Mouse (Mus musculus) midbrain, embryonic 14.5 days (tissue): Measurements from ENCODE around the gene Fdxr. TPM values are rescaled to one million over a fixed set of nuclear protein-coding genes. Genes with fewer than 3 reads are reported as not detected.

Experiments used
- ATAC-seq: fragments of 200-750 bp; cut with Nextera tagmentation; 2 replicates; pipeline ENCODE4 v1.8.0; 2017; ENCODE audit warnings: moderate number of reproducible peaks, moderate library complexity; ENCODE audit not compliant: low FRiP score, low TSS enrichment
- DNase-seq: peaks from one replicate; pipeline ENCODE4 v3.0.0-alpha.2; 2015
- H3K27ac ChIP-seq: fragments of 300-500 bp; sonication (generic); replicated peaks from 2 replicates; pipeline ENCODE4 v1.5.1; 2014; ENCODE audit warnings: mild to moderate bottlenecking, low read depth, low read length, moderate library complexity
- H3K27me3 ChIP-seq: fragments of 300-500 bp; sonication (generic); 2 replicates; pipeline ENCODE4 v1.6.1; 2014; ENCODE audit warnings: low read length, control low read depth, mixed read lengths; ENCODE audit not compliant: control insufficient read depth, insufficient read depth
- H3K36me3 ChIP-seq: fragments of 300-500 bp; sonication (generic); 2 replicates; pipeline ENCODE4 v1.6.1; 2014; ENCODE audit warnings: low read length, control low read depth; ENCODE audit not compliant: control insufficient read depth, insufficient read depth
- H3K4me1 ChIP-seq: fragments of 300-500 bp; sonication (generic); 2 replicates; pipeline ENCODE4 v1.6.1; 2014; ENCODE audit warnings: mild to moderate bottlenecking, antibody characterized with exemption, low read length, control low read depth; ENCODE audit not compliant: control insufficient read depth, insufficient read depth
- H3K4me2 ChIP-seq: fragments of 300-500 bp; sonication (generic); 2 replicates; pipeline ENCODE4 v1.6.1; 2014; ENCODE audit warnings: mild to moderate bottlenecking, low read length, moderate library complexity
- H3K4me3 ChIP-seq: fragments of 300-500 bp; sonication (generic); replicated peaks from 2 replicates; pipeline ENCODE4 v1.5.1; 2014; ENCODE audit warnings: low read depth, low read length
- H3K9ac ChIP-seq: fragments of 300-500 bp; sonication (generic); replicated peaks from 2 replicates; pipeline ENCODE4 v1.6.1; 2014; ENCODE audit warnings: mild to moderate bottlenecking, low read length, moderate library complexity
- H3K9me3 ChIP-seq: fragments of 300-500 bp; sonication (generic); 2 replicates; pipeline ENCODE4 v1.6.1; 2016; ENCODE audit warnings: low read length, control low read depth, mixed read lengths; ENCODE audit not compliant: control insufficient read depth
- WGBS: fragments of 180-500 bp; shearing (Covaris S2); extraction: QIAGEN DNeasy Blood & Tissue Kit; methylation state at CpG from one replicate; pipeline ENCODE4 v1.1.7; 2014; 5-methylcytosine and 5-hydroxymethylcytosine counted together
- polyA plus RNA-seq: library from polyadenylated mRNA; unstranded; fragments of >200 nt; fragmentation: Nextera tagmentation; extraction: Ambion mirVana; gene quantifications from 2 replicates; pipeline ENCODE4 v1.2.1, GENCODE M21; 2014

Fdxr gene
- polyA plus RNA-seq, 1 experiment from 2014 or later = 15.0 TPM

- peaks cover 17% of the 10 kb centered on the region; the same call in 1 of the 2 replicates for H3K4me1 ChIP-seq
These were observed 29.6 kb downstream of the Fdxr start for GRCm38 (mm10) chr11:115247240-115247639.

DNA sequence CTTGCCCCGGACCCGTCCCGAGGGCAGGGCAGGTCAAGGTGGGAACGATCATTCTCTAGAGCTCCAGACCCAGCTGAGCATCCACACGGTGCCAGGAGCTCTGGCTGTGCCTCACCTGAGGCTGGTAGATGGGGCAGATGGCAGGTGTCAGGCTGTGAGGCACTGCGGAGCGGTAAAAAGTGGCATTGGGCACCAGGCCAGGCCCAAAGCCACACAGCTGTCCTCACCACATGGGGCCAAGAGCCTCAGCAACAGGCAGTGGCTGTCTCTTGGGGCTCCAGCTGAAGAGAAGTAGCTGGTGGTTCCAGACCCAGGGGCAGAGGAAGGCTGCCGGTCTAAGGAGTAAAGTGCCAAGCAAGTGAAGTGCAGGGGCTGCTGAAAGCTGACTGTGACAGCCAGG is 30.5 kb downstream of the Fdxr start:
- WGBS = 71% methylated on average over 8 of the region's 8 CpGs
- H3K27me3 ChIP-seq = peaks cover 33% of the 10 kb centered on the region
- no peak overlapping the region for H3K4me2 ChIP-seq
- no peaks in the 10 kb centered on the region for H3K9me3 ChIP-seq
- H3K9ac ChIP-seq = no peak overlapping the region
- no peak overlapping the region for H3K4me3 ChIP-seq
- H3K4me1 ChIP-seq = peaks cover 20% of the 10 kb centered on the region; the same call in 1 of the 2 replicates
- H3K36me3 ChIP-seq = peaks cover 20% of the 10 kb centered on the region
- DNase-seq = no peak
- ATAC-seq = no peak
- no peak overlapping the region for H3K27ac ChIP-seq

More at GRCm38 (mm10) chr11:115247240-115247639, 29.6 kb downstream of the Fdxr start:
- H3K4me3 ChIP-seq = no peak overlapping the region
- H3K36me3 ChIP-seq = peaks cover 20% of the 10 kb centered on the region
- DNase-seq (no peak), ATAC-seq (no peak)
- no peak overlapping the region for H3K9ac ChIP-seq
- H3K4me2 ChIP-seq = no peak overlapping the region
- peaks cover 33% of the 10 kb centered on the region for H3K27me3 ChIP-seq
- no peak overlapping the region for H3K27ac ChIP-seq
- 20% methylated on average over 3 of the region's 3 CpGs for WGBS
- no peaks in the 10 kb centered on the region for H3K9me3 ChIP-seq

DNA sequence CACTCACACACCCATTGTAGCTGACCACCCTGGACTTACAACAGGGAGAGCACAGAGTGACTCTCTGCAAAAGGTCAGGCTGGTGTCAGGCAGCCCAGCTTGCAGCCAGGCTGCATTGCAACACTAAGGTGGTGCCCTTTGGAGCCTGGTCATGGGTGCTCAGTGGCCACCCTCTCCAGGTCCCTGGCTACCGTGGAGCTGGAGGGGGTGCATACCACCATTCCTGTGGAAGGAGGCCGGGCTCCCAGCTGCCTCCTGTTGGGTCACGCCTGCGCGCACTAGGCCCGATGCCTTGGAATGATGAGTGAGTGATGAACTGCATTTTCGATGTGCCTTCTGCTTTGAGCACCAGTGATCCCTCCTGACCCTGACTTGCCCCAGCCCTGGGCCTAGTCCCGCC is 32.0 kb downstream of the Fdxr start:
- H3K4me2 ChIP-seq = no peak overlapping the region
- no peak overlapping the region for H3K4me3 ChIP-seq
- ATAC-seq = no peak
- no peak for DNase-seq
- no peak overlapping the region for H3K27ac ChIP-seq
- no peak overlapping the region for H3K9ac ChIP-seq
- peaks cover 19% of the 10 kb centered on the region for H3K27me3 ChIP-seq
- peaks cover 20% of the 10 kb centered on the region for H3K36me3 ChIP-seq
- 87% methylated on average over 8 of the region's 8 CpGs for WGBS
- peaks cover 19% of the 10 kb centered on the region; the same call in 1 of the 2 replicates for H3K4me1 ChIP-seq
- no peaks in the 10 kb centered on the region for H3K9me3 ChIP-seq

- WGBS = 89% methylated on average over 12 of the region's 12 CpGs
- DNase-seq = no peak
- Histone ChIP-seq H3K4me3 (no peak overlapping the region), H3K27me3 (peaks cover 9% of the 10 kb centered on the region), H3K4me2 (no peak overlapping the region), H3K27ac (no peak overlapping the region), H3K9ac (no peak overlapping the region), H3K9me3 (no peaks in the 10 kb centered on the region), H3K36me3 (peaks cover 20% of the 10 kb centered on the region), H3K4me1 (peaks cover 16% of the 10 kb centered on the region; the same call in 1 of the 2 replicates)
- no peak for ATAC-seq
These were observed 33.1 kb downstream of the Fdxr start for GRCm38 (mm10) chr11:115243783-115244182.

DNA sequence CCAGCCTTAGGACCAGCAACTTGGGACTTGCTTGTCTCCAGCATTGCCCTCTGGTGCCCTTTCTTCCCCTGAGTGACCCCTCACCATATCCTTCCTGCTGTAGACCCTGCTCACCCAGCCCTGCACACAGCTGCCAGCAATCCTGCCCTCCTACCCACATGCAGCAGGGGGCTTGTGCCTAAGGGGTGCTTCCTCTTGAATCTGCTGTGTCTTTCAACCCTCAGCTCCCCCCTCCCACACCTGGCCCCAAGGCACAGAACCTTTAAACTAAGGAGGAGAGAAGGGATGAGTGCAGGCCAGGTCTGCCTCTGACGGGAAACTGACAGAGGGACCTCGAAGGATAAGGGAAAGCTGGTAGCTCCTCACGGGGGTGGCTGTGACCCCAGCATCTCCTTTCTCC is 34.1 kb downstream of the Fdxr start:
- Histone ChIP-seq H3K9ac (no peak overlapping the region), H3K36me3 (peaks cover 20% of the 10 kb centered on the region), H3K27ac (no peak overlapping the region), H3K27me3 (no peaks in the 10 kb centered on the region; the same call in 1 of the 2 replicates), H3K4me1 (peaks cover 16% of the 10 kb centered on the region; the same call in 1 of the 2 replicates), H3K4me3 (no peak overlapping the region), H3K9me3 (no peaks in the 10 kb centered on the region), H3K4me2 (no peak overlapping the region)
- no peak for ATAC-seq
- 78% methylated on average over 3 of the region's 3 CpGs for WGBS
- DNase-seq = no peak

- H3K36me3 ChIP-seq = peaks cover 20% of the 10 kb centered on the region
- H3K4me2 ChIP-seq = no peak overlapping the region
- ATAC-seq = no peak
- no peak for DNase-seq
- 81% methylated on average over 11 of the region's 11 CpGs for WGBS
- H3K4me1 ChIP-seq = 0 out of 2 replicates have a peak, but pooled peaks cover 6% of the 10 kb centered on the region
- H3K27me3 ChIP-seq = no peaks in the 10 kb centered on the region
- no peaks in the 10 kb centered on the region for H3K9me3 ChIP-seq
- H3K27ac ChIP-seq = no peak overlapping the region
- no peak overlapping the region for H3K9ac ChIP-seq
- no peak overlapping the region for H3K4me3 ChIP-seq
These were observed 35.4 kb downstream of the Fdxr start for GRCm38 (mm10) chr11:115241402-115241801.

DNA sequence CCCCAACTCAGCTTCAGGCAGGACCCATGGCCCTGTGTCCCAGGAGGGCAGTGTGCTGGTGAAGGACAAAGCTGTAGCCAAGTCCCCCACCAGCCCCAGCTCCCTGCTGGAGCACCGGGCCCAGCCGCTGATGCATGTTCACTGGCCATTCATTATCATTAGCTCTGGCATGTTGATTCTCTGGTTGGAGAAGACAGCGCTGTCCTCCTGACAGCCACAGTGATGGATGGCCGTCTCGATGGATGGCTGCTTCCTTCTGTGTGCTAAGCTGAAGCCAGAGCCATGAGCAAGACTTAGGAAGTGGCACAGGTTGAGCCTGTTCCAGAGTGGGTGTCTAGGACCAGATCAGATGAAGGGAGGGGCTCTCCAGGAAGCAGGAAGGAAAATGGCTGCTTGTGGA is 40.3 kb downstream of the Fdxr start:
- Histone ChIP-seq H3K27me3 (no peaks in the 10 kb centered on the region), H3K36me3 (no peaks in the 10 kb centered on the region), H3K4me1 (peaks cover 37% of the 10 kb centered on the region), H3K27ac (no peak overlapping the region), H3K9me3 (no peaks in the 10 kb centered on the region), H3K4me3 (no peak overlapping the region), H3K4me2 (no peak overlapping the region), H3K9ac (no peak overlapping the region)
- WGBS = 62% methylated on average over 5 of the region's 5 CpGs
- DNase-seq = no peak
- no peak for ATAC-seq

DNA sequence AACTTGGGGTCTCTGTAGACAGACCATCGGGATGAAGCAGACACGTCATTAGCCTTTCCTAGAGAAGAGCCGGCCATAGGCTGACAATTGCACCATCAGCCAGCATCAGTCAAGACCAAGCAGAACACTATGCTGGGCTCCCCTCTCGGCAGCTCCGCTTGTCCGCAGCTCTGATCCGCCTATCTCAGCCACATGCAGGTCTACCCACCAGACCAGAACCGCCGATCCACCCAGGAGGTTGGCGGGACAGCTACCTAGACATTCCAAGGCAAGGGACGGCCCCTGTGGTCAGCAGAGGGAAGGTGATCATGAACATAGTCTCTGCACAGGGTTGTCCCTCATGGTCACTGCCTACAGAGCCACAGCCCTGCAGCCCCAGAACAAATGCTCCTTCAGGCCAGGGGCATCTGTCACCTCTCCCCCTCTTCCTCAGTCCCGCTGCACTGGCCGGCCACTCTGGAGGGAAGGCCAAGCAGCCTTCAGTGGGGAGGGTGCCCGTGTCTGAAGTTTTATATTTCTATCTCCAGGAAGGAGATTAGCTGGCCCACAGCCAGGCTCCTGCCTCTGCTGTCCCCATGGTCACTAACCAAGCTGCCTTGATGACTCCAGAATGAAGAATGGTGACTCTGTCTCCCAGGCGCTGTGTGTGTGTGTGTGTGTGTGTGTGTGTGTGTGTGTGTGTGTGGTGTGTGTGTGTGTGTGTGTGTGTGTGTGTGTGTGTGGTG is 42.4 kb downstream of the Fdxr start:
- Histone ChIP-seq H3K4me3 (no peak overlapping the region), H3K4me2 (no peak overlapping the region), H3K9ac (no peak overlapping the region), H3K27ac (no peak overlapping the region), H3K27me3 (no peaks in the 10 kb centered on the region), H3K9me3 (no peaks in the 10 kb centered on the region), H3K4me1 (peaks cover 42% of the 10 kb centered on the region), H3K36me3 (0 out of 2 replicates have a peak, but pooled peaks cover 3% of the 10 kb centered on the region)
- WGBS = 69% methylated on average over 15 of the region's 15 CpGs
- peak; percentile 20; the same call in 1 of the 2 replicates for ATAC-seq
- peak; percentile 56 for DNase-seq
